Mouse (Mus musculus): ENCODE measurements around the gene Micall1.

Gene Micall1

DNA sequence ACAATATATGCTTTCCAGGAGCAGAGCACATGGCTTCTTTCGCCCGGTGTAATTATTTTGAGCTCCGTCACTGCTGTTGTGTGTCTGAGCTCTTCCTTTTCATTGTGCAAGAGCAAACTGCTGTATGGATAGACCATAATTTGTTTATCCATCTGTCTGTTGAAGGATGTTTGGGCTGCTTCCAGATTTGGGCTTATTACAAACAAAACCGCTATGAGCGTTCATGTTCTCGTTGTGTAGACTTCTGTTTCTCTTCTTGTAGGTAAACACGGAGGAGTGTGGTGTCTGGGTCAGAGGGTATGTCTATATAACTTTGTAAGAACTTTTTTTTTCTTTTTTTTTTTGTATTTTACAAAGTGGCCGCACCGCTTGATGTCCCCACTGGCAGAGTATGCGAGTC is 76.5 kb downstream of the Micall1 start:
- DNase-seq (ENCODE audit: low spot score), result peak; percentile 10
